Mouse (Mus musculus) monocyte, adult 2 months (primary cell): Measurements from ENCODE around the gene Npas3.

Source experiments
- DNase-seq, 2 experiments: peaks; one replicate each; pipeline ENCODE4 v3.0.0; 2022; ENCODE audit warnings: low spot score in 2 of 2, low read depth in 1 of 2

Gene Npas3

DNA sequence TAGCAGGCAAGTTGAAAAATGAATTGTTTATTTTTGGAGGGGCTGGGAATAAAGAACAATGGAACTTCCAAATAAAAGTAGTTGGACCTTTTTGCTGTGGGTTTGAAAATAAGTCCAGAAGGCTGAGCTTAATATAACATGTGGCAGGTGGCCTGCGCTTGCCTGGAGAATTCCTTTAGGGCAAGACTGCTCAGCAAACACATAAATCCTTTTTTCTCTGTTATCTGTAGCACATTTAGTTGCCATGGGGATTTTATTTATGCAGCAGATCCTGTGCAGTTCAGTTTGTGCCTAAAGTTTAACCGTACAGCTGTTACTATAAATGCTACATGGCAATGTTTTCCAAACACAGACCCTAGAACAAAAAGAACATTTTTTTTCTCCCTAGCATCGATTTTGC, 159.3 kb downstream of the Npas3 start:
- no peak for DNase-seq

DNA sequence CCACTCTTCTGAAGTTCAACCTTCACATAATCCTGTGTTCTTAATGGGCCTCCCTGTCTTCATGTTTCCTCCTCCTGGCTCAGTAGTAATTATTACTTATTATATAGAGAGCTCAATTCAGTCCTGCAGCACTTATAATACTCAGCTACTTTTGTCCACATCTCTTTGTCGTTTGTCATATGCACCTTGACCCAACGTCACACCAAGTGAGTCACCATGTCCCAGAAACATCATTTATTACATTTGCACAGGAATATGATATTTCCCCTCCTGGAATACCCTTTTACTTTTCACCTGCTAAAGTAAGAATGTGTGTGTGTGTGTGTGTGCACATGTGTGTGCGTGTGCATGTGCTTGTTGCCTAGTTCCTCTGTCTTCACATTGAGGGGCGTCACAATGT, 161.2 kb downstream of the Npas3 start:
- DNase-seq, result no peak

DNA sequence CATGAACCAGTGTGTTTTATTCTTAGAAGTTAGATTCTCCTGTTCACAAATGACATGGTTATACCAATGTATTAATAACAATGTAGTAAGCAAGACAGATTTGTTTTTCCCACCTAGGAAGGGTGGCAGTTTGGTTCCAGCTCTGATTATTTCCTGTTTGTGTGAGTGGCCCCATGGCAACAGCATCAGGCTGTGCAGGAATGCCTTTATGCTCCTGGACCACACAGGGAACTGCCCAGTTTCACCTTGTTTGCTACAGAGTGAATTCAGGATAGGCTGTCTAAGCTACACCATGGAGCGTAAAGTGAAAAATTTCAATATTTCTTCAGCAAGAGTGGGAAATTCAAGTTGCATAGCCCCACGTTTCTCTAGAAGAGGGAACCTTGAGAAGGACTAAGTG, 162.2 kb downstream of the Npas3 start:
- no peak for DNase-seq

DNA sequence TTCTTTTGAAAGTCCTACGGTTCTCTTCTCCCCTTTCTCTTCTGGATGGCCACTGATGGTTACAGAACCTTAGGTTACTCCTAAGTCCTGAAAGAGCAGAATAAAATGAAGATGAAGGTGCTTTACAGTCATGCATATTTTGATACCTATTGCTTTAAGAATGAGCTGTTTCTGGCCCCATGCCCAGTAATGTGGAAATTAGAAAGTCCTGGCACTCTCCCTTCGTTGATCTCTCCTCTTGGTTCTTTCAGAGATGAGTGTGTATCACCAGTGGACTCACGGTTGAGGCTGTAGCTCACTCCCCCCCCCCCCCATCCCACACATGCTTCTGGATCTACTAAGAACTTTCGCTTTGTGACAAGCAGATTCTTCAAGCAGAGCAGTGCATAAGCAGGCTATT, 167.6 kb downstream of the Npas3 start:
- no peak for DNase-seq

GRCm38 (mm10) chr12:53421701-53422100, 173.2 kb downstream of the Npas3 start:
- DNase-seq, result no peak

DNA sequence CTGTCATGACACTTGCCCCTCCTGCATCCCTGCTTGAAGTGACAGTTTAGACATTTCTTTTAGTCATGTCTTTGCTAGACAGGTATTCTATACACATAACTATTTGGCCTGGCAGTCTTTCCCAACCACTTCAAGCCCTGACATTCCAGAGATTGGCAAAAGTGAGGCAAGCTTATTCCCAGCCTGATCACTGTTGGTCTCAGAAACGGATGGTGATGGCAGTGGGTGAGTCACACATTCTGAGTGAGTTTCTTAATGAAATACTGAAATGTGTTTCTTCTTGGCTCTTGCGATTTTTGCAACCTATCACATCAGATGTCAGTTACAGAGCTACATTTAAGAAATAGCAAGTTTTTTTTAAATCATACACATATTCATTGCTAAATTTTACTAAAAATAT, 175.2 kb downstream of the Npas3 start:
- DNase-seq, result no peak

DNA sequence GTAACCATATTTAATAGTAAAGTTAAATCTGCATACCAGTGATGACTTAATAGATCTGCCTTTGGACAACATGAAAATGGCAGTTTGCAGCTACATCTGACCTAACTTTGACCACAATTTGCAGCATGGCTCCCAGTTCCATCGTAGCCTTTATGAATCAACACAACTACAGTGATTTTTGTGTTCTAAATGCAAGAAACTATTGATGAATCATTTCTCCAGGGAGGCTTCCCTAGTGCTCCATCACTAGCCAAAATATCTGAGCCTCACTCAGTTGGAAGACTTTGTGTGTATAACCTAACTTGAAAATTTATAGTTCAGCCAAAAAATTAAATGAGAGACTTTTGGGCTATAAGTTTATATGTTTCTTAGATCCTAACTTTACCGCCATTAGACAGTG, 177.5 kb downstream of the Npas3 start:
- no peak for DNase-seq

GRCm38 (mm10) chr12:53427153-53427552, 178.7 kb downstream of the Npas3 start:
- DNase-seq, result no peak

- DNase-seq, result no peak
These were observed 193.6 kb downstream of the Npas3 start for GRCm38 (mm10) chr12:53442029-53442428.

DNA sequence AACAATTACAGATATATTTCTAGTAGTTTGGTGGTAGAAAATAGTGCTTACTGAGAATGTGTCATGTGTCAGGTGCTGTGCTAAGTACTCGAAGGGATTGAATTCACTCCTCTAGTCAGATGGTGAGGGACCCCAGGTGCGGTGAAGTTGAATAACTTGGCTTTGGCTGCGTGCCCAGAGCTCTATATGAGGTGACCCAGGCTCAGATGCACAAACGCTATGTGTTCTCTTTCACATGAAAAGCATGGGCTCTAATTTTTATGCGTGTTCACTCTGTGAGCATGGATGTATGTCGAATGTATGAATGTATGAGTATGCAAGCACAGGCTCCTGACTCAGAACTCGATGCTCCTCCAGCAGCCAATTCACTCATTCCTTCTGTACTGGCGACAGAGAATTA, 199.0 kb downstream of the Npas3 start:
- no peak for DNase-seq

GRCm38 (mm10) chr12:53448040-53448439, 199.6 kb downstream of the Npas3 start:
- DNase-seq, result no peak

- DNase-seq, result no peak
These were observed 219.1 kb downstream of the Npas3 start for GRCm38 (mm10) chr12:53467549-53467948.

DNA sequence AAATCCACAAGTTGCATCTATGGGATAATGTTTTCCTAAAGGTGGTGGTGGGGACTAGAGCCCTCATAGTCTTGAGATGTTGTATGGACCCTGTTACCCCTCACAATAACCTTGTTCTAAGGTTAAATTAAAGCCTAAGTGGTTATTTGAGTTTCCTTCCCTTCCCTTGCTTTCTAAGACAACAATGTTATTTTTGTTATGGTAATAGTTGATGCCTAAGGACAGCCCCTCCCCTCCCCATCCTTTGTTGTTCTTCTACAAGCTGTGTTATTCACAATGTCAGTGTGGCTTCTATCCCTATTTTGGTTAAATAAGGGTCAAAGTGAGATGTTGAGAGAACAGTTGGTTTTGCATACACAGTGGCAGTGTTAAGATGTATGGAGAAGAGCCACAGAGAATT, 226.0 kb downstream of the Npas3 start:
- no peak for DNase-seq

DNA sequence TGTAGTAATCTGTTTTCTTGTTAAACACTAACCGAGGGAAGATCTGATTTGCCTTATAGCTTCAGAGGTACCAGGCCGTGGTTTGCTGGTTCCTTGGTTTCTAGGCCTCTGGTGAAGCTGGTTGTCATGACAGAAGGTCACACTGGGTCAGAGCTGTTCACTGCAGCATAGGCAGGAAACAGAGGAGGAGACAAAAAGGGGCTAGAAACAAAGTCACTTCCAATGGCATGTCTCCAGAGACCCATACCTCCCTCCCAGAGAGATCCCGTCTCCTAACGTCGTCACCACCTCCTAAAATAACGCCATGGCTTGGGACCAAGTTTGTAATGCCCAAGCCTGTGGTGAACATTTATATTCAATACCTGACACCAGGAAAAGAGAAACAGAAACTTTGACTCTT, 236.4 kb downstream of the Npas3 start:
- DNase-seq, result no peak

DNA sequence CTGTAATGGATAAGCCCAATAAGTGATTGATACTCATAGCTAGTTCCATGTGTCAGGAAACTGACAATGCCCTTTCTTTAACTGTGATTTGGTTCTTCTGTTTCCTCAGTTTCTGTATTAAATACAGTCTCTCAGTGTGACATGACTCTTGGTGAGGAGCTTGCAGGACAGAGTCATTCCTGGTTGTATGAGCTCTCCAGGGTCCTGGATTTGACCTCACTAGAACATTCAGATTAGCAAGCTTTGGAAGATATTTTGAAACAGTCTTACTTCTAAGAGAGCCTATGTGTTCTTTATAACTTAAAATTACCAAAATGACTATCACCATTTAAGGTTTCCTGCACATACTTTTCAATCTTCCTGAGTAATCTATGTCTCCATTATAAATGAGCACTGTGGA, 247.9 kb downstream of the Npas3 start:
- DNase-seq, result no peak

DNA sequence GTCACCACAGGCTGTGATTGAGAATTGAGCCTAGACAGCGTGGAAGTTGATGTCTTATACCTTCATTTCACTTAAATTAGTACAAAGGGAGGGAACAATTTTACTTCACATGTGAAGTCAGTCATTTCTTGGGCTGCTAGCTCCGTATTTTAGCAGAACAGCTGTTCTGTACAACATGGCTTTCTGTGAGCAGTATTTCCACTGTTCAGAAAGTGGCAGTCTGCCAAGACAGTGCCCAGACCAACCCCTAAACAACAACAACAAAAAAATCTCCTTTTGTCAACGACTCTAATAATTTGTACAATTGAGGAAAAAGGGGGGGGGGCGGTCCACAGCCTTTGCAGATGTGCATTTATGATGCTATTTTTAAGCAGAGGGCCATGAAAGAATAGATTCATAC, 266.4 kb downstream of the Npas3 start:
- DNase-seq, result no peak

GRCm38 (mm10) chr12:53519556-53519955, 271.1 kb downstream of the Npas3 start:
- no peak for DNase-seq

- no peak for DNase-seq
These were observed 274.2 kb downstream of the Npas3 start for GRCm38 (mm10) chr12:53522631-53523030.

GRCm38 (mm10) chr12:53527046-53527445, 278.6 kb downstream of the Npas3 start:
- no peak for DNase-seq

- DNase-seq, result no peak
These were observed 280.9 kb downstream of the Npas3 start for GRCm38 (mm10) chr12:53529345-53529744.

- no peak for DNase-seq
These were observed 288.3 kb downstream of the Npas3 start for GRCm38 (mm10) chr12:53536816-53537215.

DNA sequence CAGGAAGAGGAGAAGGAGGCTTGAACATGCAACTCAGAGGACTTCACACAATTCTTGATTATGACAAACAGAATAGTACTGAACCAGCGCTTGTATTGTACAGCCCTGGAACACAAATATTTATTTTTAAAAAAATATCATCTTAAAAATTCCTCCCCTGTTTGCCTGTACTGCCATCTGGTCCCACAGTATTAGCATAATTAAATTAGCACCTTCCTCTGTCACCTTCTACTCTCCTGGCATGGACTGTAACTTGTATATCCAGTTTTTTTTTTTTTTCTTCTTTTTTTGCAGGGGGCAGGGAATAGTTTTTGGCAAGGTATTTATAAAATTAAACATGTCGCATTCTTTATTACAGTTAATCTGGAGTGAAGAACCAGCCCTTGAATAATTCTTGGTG, 307.9 kb downstream of the Npas3 start:
- DNase-seq, result no peak

- no peak for DNase-seq
These were observed 309.8 kb downstream of the Npas3 start for GRCm38 (mm10) chr12:53558259-53558658.

GRCm38 (mm10) chr12:53566712-53567387, 318.4 kb downstream of the Npas3 start:
- no peak for DNase-seq
